Mouse (Mus musculus) layer of hippocampus, adult 11-12 months (tissue): ENCODE results near the gene Wdr6.
"Not testable (repeated sequence)": the region's sequence is repeated elsewhere in the genome, so short reads cannot be mapped to it uniquely, and the experiment has no call there.

ENCODE experiments used
- DNase-seq: peaks from one replicate; pipeline ENCODE4 v3.0.0; 2022; ENCODE audit warnings: low spot score

Wdr6 gene

DNA sequence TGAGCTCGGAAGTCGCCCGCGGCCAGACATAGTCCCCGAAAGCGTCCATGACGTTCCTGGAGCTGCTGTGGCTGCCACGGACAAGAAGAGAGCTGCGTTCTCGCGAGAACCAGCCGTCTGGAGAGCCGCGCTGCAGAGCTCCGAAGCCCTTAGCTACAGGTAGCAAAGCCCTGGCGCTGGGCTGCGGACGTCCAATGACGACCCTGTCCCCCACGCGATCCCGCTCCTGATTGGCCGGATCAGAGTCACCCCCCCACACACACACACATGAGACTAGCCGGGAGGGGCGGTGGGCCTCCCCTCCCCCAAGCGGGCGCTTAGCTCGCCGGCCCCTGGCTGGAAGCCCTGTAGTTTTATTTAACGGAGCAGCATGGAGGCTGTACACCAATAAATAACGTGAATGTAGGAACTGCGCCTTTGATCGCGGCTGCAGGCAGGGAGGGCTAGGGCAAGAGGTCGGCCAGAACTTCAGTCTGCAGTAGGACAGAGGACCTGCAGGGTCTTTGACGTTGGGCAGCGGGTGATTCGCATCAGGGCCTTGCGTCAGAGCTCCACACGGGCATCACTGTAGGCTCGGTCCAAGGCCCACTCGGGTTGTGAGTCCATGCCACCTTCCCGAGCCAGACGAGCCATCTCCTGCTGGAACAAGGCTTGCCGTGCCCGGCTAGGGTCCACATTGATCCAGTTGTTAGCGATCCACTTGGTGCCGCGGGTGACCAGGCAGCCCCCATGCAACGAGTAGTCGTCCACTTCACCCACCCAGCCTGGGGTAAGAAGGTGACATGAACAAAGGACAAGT lies at the start of gene Wdr6:
TSS of gene Wdr6 (minus strand) at position 195 of the 799 bp plus-strand sequence.
- peak; percentile 92 for DNase-seq

DNA sequence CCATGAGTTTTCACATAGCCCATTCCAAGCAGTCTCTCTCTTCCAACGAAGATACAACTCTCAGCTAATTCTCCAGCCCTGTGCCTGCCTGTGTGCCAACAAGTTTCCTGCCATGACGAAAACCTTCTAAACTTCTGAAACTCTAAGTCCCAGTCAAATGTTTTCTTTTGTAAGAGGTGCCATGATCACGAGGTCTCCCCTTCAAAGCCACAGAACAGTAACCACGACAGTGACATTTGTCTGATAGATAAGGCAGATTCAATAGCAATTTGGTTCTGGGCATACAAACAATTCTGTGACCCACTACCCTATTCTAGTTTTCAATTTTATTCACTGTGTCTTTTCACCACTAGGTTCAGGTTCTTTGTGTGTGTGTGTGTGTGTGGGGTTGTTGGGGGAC lies 49.6 kb upstream of the Wdr6 start:
- DNase-seq: no peak

DNA sequence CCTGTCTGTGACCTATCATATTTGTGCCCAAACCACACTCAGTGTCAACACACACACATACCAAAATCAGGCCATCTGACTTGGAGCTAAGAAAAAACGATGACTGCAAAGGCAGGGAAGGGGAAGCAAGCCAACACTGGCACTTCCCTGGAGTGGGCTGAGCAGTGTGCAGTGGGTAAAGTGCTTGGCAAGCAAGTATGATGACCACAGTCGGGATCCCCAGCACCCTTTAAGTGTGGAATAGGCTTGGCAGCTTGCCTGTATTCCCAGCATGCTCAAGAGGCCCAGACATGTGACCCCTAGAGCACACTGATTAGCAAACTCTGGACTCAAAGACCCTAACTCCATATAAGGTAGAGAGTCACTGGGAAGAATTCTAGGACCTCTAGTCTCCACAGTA lies 48.0 kb upstream of the Wdr6 start:
- DNase-seq: no peak

DNA sequence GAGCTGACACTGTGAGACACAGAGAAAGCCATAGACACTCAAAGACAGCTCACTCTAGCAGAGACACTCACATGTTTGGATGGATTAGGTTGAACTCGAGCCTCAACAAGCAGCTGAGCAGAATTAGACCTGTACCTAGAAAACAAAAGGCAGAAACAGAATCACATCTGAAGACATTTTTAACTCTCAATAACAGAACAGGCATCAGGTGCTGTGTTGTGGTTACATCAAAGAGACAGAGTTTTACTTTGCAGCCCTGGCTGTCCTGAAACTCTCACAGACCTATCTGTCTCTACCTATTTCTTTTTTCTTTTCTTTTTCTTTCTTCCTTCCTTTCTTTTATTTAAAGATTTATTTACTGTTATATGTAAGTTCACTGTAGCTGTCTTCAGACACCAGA lies 38.8 kb upstream of the Wdr6 start:
- no peak for DNase-seq

DNA sequence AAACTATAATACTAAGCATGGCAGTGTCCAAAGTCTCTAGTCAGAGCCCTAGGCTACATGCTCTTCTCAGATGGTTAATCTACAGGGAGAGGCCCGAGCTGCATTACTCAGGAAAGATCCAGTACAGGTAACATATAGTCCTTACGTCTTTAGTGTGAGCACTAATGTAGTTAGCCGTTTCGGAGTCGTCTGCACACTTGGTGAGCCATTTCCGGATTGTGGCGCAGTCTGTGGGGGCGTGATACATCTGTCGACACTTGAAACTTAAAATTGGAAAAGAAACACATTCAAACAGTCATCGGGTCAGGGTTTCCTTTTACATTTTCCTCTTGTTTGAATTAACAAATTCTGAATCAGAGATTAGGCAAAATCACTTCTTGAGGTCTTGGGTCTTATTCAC lies 32.9 kb upstream of the Wdr6 start:
- DNase-seq: no peak

DNA sequence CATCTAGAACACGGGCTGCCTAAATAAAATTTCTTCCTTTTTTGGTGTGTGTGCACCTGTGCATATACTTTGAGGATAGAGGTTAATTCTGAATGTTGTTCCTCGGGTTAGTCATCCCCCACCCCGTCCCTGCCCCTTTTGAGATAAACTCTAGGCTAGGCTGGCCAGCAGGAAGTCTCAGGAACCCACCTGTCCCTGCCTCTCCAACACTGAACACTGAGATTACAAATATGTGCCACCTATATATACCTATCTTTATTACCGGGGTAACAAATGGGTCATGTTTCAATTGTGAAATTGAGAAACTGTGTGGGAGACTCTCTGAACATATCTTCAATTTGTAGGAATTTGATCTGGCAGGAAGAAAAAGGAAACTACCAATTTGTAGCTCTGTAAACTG lies 30.4 kb upstream of the Wdr6 start:
- no peak for DNase-seq

DNA sequence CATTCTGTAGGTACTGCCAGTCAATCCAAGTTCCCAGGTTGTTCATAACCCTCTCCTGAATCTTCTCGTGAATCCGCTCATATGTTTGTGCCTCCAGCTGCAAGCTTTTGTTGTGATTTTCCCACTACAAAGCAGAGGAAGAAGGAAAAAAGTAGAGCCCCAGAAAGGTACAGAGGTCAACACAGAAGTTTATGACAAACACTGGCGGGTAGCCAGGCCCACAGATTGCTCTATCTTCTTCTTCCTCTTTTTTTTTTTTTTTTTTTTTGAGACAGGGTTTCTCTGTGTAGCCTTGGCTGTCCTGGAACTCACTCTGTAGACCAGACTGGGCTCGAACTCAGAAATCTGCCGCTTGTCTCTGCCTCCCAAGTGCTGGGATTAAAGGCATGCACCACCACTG lies 29.4 kb upstream of the Wdr6 start:
- DNase-seq: not testable (repeated sequence)

DNA sequence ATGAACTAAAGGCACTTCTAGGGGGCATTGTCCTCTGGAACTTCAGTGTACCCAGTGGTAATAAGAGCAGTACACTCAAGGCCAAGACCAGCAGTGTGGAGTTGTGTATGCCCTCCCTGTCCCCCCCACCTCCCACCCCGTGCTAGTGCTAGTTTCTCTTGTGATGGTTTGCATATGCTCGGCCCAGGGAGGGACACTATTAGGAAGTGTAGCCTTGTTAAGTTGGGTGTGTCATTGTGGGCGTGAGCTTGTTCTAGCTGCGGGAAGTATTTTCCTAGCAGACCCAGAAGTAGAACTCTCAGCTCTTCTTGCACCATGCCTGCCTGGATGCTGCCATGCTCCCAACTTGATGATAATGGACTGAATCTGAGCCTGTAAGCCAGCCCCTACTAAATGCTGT lies 23.4 kb upstream of the Wdr6 start:
- no peak for DNase-seq

DNA sequence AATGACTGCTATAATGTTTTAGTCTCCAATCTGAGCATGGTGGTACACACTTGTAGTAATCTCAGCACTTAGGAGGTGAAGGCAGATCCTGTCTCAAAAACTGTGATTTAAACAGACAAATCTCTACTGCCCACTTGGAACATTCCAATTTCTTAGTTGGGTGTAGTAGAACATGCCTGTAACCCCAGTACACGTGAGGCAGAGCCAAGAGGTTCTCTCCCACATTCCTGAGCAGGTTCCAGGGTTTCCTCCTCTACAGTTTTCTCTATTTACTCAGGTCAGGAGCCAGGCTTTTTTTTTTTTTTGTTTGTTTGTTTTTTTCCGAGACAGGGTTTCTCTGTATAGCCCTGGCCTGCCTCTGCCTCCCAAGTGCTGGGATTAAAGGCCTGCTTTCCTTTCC lies 21.5 kb upstream of the Wdr6 start:
- no peak for DNase-seq

DNA sequence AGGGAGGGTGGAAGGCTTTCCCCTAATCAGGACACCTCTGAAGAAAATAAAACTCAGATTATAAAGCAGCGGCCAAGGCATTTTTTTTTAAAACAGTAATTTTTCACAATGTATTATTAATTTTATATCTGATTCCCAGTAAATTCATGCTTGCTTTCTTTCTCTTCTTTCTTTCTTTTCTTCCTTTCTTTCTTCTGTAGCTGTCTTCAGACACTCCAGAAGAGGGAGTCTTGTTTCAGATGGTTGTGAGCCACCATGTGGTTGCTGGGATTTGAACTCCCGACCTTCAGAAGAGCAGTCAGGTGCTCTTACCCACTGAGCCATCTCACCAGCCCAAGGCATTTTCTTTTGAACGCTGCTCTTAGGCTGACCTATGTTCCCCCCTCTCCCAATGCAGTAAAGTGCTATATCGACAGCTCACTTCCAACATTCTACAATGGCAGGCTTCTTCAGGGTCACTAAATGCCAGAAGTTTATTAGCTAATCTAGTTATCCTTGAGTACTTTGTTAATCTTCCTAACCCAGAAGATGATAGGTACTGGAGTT lies 20.6 kb upstream of the Wdr6 start:
- DNase-seq: no peak

DNA sequence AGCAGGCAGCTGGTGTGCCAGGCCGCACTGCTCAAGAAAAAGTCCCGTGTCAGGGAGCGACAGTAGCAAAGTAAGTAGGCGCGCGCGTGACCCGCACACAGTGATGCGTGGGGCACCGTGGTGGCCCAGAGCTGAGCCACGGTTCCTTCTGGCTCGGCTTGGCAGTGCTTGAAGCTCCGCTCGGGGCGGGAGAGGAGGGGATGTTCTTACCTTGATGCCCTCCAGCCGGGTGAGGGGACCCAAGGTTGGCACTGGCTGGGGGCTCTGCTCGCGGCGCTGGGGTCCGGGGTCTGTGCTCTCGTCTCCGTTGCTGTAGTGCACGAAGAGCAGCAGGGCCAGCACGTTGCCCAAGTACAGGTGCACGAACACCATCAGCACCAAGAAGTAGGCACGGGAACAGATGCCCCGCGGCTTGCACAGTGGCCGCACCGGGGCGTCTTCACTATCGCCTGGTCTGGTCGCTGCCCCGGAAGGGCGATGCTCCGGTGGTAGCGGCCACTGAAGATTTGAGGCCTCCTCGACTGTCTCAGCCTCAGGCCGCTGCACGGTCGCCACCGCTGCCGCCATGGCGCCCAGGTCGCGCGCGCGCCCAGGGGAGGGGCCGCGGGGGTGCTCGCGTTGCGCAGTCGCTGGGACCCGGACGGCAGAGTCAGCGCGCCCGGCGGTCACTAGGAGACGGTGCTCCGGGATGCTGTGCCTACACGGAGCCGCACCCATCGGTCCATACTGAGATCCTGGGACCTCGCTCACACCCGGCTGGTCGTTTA lies 18.6 kb upstream of the Wdr6 start, which contains the start of gene P4htm:
TSS of gene P4htm (minus strand) at position 670 of the 767 bp plus-strand sequence.
- peak; percentile 78 for DNase-seq

DNA sequence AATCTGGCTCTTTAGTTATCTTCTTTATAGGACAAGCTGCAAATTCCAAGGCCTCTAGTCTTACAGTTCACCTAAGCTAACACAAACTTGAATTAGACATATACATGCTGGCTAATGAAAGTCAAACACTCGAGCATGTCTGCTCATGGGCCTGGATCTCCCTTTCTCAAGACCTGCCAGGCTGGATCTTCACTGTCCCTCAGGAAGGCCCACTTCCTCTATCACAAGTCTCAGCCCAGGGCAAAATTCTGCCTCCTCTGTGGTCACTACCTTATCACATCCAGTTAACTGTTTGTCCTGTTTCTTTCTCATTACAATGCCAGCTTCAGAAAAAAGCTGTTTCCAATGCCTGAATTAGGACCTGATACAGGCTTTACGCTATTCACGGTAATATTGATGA lies 15.8 kb upstream of the Wdr6 start:
- DNase-seq: no peak

DNA sequence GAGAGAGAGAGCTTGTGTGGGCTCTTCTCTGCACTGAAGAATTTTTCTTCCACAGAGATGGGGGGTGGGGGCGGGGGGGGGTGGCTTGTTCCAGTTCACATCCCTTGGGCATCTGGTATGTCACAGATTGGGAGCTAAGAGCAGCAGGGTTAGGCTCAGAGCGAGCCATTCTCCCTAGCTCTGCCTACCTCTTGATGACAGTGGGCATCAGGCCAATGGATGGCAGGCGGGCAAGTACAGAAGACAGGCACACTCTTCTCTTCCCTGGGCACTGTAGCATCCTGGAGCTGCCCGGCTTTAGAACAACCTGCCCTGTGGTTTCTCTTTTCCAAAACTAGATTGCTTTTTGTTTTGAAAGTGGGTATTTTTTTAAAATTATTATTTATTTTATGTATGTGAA lies 12.9 kb upstream of the Wdr6 start:
- DNase-seq: peak; percentile 19

DNA sequence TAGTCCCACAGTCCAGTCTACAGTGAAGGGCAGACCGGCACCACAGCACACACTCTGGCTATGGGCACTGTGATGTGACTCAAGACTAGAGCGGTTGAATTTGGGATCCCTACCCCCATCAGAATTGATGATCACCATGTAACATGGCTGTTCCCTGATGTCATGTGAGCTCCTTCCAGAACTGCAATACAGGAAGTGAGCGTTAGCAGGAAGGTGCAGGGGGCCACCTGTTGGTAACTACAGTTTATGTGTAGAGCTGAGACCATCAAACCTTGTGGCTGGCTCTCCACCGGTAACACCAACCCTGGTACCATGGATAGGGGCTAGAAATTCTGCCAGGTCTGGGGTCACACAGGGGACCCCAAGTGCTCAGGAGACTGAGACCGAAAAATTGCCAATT lies 10.7 kb upstream of the Wdr6 start:
- peak; percentile 38 for DNase-seq

DNA sequence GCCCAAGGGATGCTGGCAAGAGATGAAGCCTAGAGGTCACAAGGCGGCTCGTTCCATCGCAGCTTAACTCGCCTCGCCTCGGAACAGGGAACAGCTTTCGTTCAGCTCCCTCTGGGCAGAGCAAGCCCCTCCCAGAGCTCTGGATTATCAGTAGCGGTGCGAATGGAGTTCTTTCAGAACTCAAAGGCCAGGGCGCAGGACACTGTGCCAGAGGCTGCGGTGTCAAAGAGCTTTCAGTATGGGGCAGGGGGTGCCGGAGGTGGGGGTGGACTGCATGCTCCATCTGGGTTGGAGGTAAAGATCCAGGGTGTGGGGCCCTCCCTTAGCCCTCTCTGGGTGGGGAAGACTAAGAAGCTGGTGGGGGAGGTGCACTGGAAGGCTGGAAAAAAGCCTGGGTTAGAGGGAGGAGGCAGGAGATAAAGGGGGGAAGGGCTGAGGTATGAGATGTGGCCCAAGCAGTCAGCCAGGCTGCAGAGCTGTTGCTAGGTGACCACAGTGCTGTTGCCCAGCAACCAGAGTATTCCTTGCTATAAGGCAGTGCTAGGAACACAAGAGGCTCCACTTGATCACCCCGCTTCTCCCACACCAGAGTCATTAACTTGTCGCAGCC lies 9.1 kb upstream of the Wdr6 start:
- DNase-seq: peak; percentile 87

DNA sequence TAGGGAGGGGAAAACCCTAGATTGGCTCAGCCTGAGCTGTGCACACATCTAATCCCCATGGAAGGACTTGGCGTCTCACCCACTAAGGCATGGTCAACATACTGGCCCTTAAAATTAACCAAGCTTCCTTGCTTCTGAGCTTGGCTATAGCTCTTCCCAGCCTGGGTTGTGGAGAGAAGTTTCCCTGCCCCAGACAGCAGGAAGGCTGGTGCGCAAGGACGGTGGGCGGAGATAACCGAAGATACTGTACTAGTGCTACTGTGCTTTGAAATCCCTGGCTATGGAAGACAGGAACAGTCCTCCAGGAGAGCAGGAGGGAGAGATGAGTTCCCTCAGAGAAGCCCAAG lies 778 bp upstream of the Wdr6 start:
- DNase-seq: no peak

DNA sequence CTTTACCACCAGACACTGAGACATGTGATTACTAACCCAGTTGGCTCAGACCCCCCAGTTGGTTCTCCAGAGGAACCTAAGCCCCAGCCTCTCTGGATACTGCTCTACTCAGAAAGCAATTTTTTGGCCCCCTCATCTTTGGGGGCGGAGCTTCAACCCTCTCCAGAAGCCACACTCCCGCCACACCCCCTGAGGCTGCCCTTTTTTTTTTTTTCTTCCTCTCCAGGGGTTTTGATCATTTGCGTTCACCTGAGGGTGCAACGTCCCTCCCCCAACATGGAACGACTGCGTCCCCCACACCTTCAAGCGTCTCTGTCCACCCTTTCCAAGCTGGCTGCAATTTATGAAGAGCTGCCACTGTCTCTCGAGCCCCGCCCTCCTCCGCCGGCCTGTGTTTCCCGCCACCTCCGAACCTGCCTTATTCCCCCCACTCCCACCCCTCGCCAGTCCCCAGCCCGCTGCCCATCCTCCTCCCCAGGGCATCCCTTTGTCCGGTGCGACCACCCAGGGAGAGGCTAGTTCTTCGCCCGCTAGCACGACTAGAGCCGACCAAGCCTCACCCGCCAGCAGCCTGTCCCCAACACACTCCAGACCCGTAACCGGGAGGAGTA lies 500 bp downstream of the Wdr6 start:
- no peak for DNase-seq

DNA sequence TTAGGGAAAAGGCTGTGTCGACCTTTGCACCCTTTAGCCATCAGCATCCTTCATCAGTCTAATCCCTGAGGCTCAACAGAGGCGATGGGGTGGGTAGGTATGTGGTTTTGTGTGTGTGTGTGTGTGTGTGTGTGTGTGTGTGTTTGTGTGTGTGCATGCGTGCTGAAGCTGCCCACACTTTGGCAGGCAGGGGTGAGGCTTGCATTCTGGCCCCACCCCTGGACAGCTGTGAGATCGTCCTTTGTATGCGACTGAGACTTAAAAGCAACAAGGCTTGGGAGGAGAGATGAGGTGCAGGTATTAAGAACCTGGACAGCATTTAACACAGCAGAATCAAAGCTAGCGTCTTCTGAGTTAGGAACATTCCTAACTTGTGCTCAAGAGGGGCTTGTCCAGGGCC lies 1.5 kb downstream of the Wdr6 start:
- DNase-seq: no peak

DNA sequence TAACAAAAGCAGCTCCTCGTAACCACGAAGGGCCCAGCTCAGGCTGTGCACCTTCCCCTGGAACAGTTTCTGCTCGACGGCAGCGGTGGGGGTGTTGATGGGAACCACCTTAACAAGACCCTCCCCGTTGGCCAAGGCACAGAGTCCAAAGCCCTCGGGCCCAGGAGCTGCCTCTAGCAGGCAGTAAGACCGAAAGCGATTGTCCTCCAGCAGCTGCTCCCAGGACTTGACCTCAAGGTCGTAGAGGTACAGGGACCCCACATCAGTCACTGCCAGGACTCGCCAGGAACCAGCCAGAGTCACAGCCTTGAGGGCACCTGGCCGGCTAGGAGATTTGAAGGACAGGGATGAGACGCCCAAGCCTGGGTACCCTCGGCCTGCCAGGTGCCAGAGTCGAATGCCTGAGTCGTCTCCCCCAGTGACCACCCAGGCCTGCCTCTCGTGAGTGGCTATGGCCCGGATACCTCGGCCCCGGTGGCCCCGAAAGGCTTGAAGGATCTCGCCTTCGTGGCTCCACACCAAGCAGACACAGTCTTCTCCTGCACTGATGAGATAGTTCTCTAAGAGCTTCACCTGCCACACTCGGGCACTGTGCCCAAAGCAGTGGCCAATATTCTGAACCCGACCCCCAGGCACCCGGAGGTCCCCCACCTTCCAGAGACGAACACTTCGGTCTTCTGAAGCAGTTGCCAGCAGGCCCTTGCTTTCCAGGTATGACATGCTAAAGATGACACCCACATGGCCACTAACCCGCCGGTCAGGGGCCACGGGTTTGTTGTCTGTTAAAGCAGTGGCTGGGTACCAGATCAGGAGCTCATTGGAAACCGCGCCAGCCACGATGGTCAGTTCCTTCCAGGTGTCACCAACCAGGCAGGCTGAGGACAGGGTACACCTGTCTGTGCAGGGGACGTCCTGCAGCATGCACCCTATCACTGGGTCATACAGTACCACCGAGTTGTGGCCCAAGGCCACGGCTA lies 2.9 kb downstream of the Wdr6 start:
- DNase-seq: no peak

DNA sequence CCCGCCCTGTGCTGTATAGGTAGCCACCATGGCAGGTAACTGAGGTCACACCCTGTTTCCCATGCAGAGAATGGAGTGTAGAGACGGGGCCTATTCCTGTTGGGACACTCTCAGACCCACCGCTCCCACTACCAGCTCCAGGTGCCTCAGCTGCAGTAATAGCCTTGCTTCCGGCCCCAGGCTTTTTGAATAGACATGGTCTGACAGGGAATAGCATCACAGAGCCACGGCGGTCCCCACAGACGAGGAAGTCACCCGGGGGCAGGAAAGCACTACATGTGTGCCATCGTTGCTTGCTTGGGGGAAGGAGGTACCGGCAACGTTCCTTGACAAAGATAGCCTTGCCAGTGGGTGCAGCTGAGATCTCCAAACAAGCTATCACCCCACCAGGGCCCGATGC lies 3.6 kb downstream of the Wdr6 start:
- DNase-seq: peak; percentile 8
